Mouse (Mus musculus) hindbrain, postnatal 0 days (tissue): ENCODE measurements at regions not wholly inside any gene's neighbourhood (a gene's known extent, or its start where the extent isn't known, plus 50 kb on each side); places are given as distances from the start of the nearest gene placed in this dataset.

Experiments
- ATAC-seq: fragments of 200-750 bp; cut with Nextera tagmentation; 2 replicates; pipeline ENCODE4 v1.8.0; 2017; ENCODE audit warnings: mild to moderate bottlenecking, moderate TSS enrichment, moderate library complexity
- DNase-seq: peaks from one replicate; pipeline ENCODE4 v3.0.0-alpha.2; 2015; ENCODE audit warnings: low spot score
- H3K27ac ChIP-seq: fragments of 300-500 bp; sonication (generic); 2 replicates; pipeline ENCODE4 v1.5.1; 2014; ENCODE audit warnings: mild to moderate bottlenecking
- H3K27me3 ChIP-seq: fragments of 300-500 bp; sonication (generic); 2 replicates; pipeline ENCODE4 v1.6.1; 2014; ENCODE audit warnings: low read length, mixed read lengths; ENCODE audit not compliant: insufficient read depth
- H3K36me3 ChIP-seq: fragments of 300-500 bp; sonication (generic); 2 replicates; pipeline ENCODE4 v1.6.1; 2014; ENCODE audit warnings: low read length, mixed read lengths; ENCODE audit not compliant: insufficient read depth
- H3K4me1 ChIP-seq: fragments of 300-500 bp; sonication (generic); 2 replicates; pipeline ENCODE4 v1.6.1; 2014; ENCODE audit warnings: antibody characterized with exemption, low read length, mixed read lengths; ENCODE audit not compliant: insufficient read depth
- H3K4me2 ChIP-seq: fragments of 300-500 bp; sonication (generic); 2 replicates; pipeline ENCODE4 v1.6.1; 2014; ENCODE audit warnings: low read depth, mild to moderate bottlenecking, low read length, moderate library complexity, mixed read lengths
- H3K4me3 ChIP-seq: fragments of 300-500 bp; sonication (generic); 2 replicates; pipeline ENCODE4 v1.5.1; 2014; ENCODE audit warnings: low read length
- H3K9ac ChIP-seq: fragments of 300-500 bp; sonication (generic); replicated peaks from 2 replicates; pipeline ENCODE4 v1.6.1; 2014; ENCODE audit warnings: mild to moderate bottlenecking, low read length, moderate library complexity, mixed read lengths
- H3K9me3 ChIP-seq: fragments of 300-500 bp; sonication (generic); 2 replicates; pipeline ENCODE4 v1.6.1; 2016; ENCODE audit warnings: low read length, mixed read lengths
- CTCF ChIP-seq: IDR thresholded peaks from 2 replicates; pipeline ENCODE4 v1.5.1; 2016; ENCODE audit warnings: antibody characterized with exemption, control low read depth, low read depth
- WGBS: fragments of 180-500 bp; shearing (Covaris S2); extraction: QIAGEN DNeasy Blood & Tissue Kit; methylation state at CpG from one replicate; pipeline ENCODE4 v1.1.7; 2014; 5-methylcytosine and 5-hydroxymethylcytosine counted together

GRCm38 (mm10) chr1:35864246-35864645 lies 204.0 kb upstream of the Hs6st1 start:
- Histone ChIP-seq H3K9ac (no peak overlapping the region), H3K27me3 (no peaks in the 10 kb centered on the region), H3K4me2 (no peak overlapping the region), H3K4me1 (no peaks in the 10 kb centered on the region), H3K4me3 (no peak overlapping the region), H3K9me3 (no peaks in the 10 kb centered on the region), H3K27ac (no peak overlapping the region), H3K36me3 (no peaks in the 10 kb centered on the region)
- no peak for ATAC-seq
- DNase-seq: no peak
- no peak for TF ChIP-seq CTCF
- WGBS: 74% methylated on average over 9 of the region's 9 CpGs

DNA sequence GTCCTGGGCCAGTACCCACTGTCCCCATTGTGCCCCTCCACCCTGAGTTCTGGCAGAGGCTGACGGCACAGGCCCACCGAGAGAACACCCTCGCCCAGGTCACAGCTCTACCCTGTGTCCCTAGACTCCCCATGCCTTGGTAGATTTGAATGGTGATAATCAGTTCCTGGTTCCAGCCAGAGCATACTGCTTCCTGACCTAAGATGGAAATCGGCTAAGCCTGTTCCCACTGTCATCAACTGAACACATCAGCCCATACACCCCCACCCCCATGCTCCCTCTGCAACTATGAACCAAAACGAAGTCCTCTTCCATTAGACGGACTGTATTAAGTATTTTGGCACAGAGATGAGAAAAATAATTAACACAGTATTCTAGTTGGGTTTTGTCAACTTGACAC lies 202.9 kb upstream of the Hs6st1 start:
- no peaks in the 10 kb centered on the region for H3K9me3 ChIP-seq
- H3K36me3 ChIP-seq: no peaks in the 10 kb centered on the region
- 81% methylated on average over 6 of the region's 6 CpGs for WGBS
- peaks cover 8% of the 10 kb centered on the region; the same call in 1 of the 2 replicates for H3K4me1 ChIP-seq
- ATAC-seq (no peak), DNase-seq (no peak)
- H3K27me3 ChIP-seq: no peaks in the 10 kb centered on the region
- no peak for TF ChIP-seq CTCF
- H3K4me3 ChIP-seq: no peak overlapping the region
- no peak overlapping the region for H3K9ac ChIP-seq
- H3K4me2 ChIP-seq: no peak overlapping the region
- no peak overlapping the region for H3K27ac ChIP-seq

DNA sequence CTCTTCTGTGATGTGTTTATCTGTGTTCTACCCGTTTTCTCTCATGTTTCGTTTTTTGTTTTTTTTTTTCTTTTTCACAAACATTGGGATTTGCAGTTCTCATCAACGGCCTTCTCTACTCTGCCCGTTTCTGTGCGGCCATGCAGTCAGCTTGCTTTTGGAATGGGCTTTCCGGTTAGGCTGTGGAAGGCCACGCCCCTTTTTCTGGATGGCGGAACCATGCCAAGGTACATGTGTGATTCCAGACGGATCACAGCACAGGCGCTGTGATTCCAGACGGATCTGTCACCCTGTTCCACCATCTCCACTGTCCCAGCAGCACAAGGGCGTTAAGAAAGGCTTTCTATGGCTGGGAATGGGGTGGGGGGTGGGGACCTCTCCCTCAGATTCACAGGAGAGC lies 201.6 kb upstream of the Hs6st1 start:
- Histone ChIP-seq H3K9me3 (no peaks in the 10 kb centered on the region), H3K4me2 (no peak overlapping the region), H3K27ac (no peak overlapping the region), H3K27me3 (no peaks in the 10 kb centered on the region), H3K36me3 (no peaks in the 10 kb centered on the region), H3K4me1 (peaks cover 12% of the 10 kb centered on the region; the same call in 1 of the 2 replicates), H3K4me3 (no peak overlapping the region), H3K9ac (no peak overlapping the region)
- ATAC-seq: no peak
- no peak for TF ChIP-seq CTCF
- no peak for DNase-seq
- WGBS: 89% methylated on average over 12 of the region's 12 CpGs

DNA sequence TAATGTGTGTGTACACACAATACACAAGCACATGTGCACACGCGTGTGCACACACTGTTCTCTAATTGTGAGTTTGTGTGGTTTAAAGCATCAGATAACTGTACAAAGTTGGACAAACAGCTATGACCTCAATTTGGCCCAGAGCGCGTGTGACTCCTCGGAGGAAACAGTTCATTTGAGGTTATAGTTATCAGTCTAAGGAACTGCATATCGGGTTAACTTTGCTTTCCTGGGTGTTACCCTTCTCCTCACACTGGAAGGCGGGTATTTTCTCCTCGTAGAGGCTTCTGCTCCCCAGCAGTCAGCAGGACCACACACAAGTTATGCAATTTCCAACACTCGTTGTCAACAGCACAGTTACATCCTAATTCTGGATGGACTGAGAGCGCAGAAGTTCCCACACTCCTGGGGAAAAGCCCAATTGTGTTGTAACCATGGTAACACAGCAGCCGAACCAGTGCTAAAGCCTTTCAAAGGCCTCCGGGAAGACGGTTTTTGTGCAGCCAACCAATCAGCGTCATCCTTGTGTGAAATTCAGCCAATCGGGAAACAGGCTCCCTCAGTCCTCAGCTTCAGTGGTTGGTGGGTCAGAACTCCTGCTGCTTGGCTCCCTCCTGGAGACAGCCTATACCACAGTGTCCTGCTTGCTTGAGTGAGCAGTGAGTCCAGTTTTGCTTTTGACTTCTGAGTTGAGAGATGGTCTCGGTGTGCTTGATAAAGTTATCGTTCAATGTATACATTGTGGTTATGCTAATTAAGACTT lies 198.6 kb upstream of the Hs6st1 start:
- peaks cover 12% of the 10 kb centered on the region; the same call in 1 of the 2 replicates for H3K4me1 ChIP-seq
- peak overlapping the region; percentile 7; the same call in 1 of the 2 replicates for H3K4me3 ChIP-seq
- DNase-seq (peak; percentile 92), ATAC-seq (peak; percentile 98)
- 18% methylated on average over 17 of the region's 17 CpGs for WGBS
- H3K36me3 ChIP-seq: no peaks in the 10 kb centered on the region
- peak overlapping the region; percentile 11; the same call in 1 of the 2 replicates for H3K27ac ChIP-seq
- TF ChIP-seq CTCF: no peak
- H3K9me3 ChIP-seq: no peaks in the 10 kb centered on the region
- H3K4me2 ChIP-seq: peak overlapping the region; percentile 42
- H3K9ac ChIP-seq: no peak overlapping the region
- no peaks in the 10 kb centered on the region for H3K27me3 ChIP-seq

DNA sequence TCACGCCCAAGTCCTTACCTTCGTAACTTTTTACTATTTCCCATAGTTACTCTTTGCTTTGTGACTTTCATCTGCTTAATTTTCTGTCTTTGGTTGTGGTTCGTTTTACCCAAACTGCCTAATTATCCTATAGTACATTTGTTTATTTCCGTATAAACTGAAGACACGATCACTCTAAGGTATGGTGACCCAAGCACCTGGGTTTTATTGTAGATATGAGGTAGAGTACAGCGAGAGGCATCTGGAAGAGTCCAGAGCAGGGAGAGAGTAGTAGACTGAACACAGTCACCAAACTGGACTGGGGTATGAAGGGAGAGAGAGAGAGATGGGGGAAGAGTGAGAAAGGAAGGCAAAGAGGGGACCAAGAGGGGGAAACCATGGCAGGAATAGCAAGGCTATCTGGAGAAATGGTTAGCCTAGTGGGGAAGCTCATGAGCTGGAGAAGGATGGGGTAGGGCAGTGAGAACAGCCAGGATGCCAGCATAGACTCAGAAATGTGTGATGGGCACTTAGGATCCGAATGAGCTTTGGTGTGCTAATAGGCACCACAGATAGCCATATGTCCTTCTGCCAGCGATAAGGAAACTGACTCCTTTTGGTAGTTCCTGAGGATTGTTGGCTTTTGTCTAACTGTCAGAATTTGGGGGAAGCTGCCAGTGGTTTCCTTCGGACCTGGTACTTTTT lies 197.9 kb upstream of the Hs6st1 start:
- Histone ChIP-seq H3K4me2 (peak overlapping the region; percentile 42), H3K4me3 (peak overlapping the region; percentile 7; the same call in 1 of the 2 replicates), H3K9ac (no peak overlapping the region), H3K27me3 (no peaks in the 10 kb centered on the region), H3K36me3 (no peaks in the 10 kb centered on the region), H3K4me1 (peaks cover 12% of the 10 kb centered on the region; the same call in 1 of the 2 replicates), H3K9me3 (no peaks in the 10 kb centered on the region), H3K27ac (no peak overlapping the region)
- WGBS: 52% methylated on average over 9 of the region's 9 CpGs
- ATAC-seq (no peak), DNase-seq (no peak)
- no peak for TF ChIP-seq CTCF

- no peak for TF ChIP-seq CTCF
- Histone ChIP-seq H3K36me3 (no peaks in the 10 kb centered on the region), H3K9me3 (no peaks in the 10 kb centered on the region), H3K9ac (no peak overlapping the region), H3K4me3 (no peak overlapping the region), H3K4me2 (no peak overlapping the region), H3K27me3 (no peaks in the 10 kb centered on the region), H3K4me1 (peaks cover 12% of the 10 kb centered on the region; the same call in 1 of the 2 replicates), H3K27ac (no peak overlapping the region)
- DNase-seq (no peak), ATAC-seq (no peak)
- 91% methylated on average over 2 of the region's 2 CpGs for WGBS
Measured at GRCm38 (mm10) chr1:35873038-35873437, 195.2 kb upstream of the Hs6st1 start.
